Mouse (Mus musculus) cerebral cortex, adult 2 months (tissue): Measurements from ENCODE around the gene Eprs.

ENCODE experiments used
- WGBS: fragments of 180-500 bp; shearing (Covaris S2); methylation state at CpG from one replicate; pipeline ENCODE4 v1.1.7; 2018; 5-methylcytosine and 5-hydroxymethylcytosine counted together

Eprs gene

GRCm38 (mm10) chr1:185358211-185358610 lies 4.6 kb upstream of the Eprs start:
- 83% methylated on average over 4 of the region's 4 CpGs for WGBS

- 2% methylated on average over 22 of the region's 22 CpGs for WGBS
Measured at GRCm38 (mm10) chr1:185363526-185364182, 810 bp downstream of the Eprs start.

- WGBS = 15% methylated on average over 6 of the region's 6 CpGs
Measured at GRCm38 (mm10) chr1:185364183-185364540, 1.3 kb downstream of the Eprs start.

- 39% methylated on average over 6 of the region's 6 CpGs for WGBS
Measured at GRCm38 (mm10) chr1:185367383-185367782, 4.5 kb downstream of the Eprs start.

GRCm38 (mm10) chr1:185369979-185370378 lies 7.1 kb downstream of the Eprs start:
- WGBS = 93% methylated on average over 6 of the region's 6 CpGs

GRCm38 (mm10) chr1:185377429-185377828 lies 14.6 kb downstream of the Eprs start:
- WGBS = 95% methylated on average over 2 of the region's 2 CpGs

GRCm38 (mm10) chr1:185401615-185402014 lies 38.8 kb downstream of the Eprs start:
- 67% methylated on average over 5 of the region's 5 CpGs for WGBS

GRCm38 (mm10) chr1:185404021-185404420 lies 41.2 kb downstream of the Eprs start:
- 25% methylated on average over 2 of the region's 2 CpGs for WGBS

GRCm38 (mm10) chr1:185405921-185406320 lies 43.1 kb downstream of the Eprs start:
- WGBS = 78% methylated on average over 10 of the region's 10 CpGs

- WGBS = 53% methylated on average over 3 of the region's 3 CpGs
Measured at GRCm38 (mm10) chr1:185409831-185410230, 47.0 kb downstream of the Eprs start.

GRCm38 (mm10) chr1:185418011-185418410 lies 55.2 kb downstream of the Eprs start:
- WGBS = 63% methylated on average over 9 of the region's 9 CpGs

- 84% methylated on average over 5 of the region's 5 CpGs for WGBS
Measured at GRCm38 (mm10) chr1:185419805-185420204, 57.0 kb downstream of the Eprs start.

GRCm38 (mm10) chr1:185420776-185421175 lies 57.9 kb downstream of the Eprs start:
- WGBS = 86% methylated on average over 6 of the region's 6 CpGs

- 92% methylated on average over 5 of the region's 5 CpGs for WGBS
Measured at GRCm38 (mm10) chr1:185426583-185426982, 63.7 kb downstream of the Eprs start.

GRCm38 (mm10) chr1:185430488-185430887 lies 67.6 kb downstream of the Eprs start:
- WGBS = 85% methylated on average over 5 of the region's 5 CpGs

GRCm38 (mm10) chr1:185431245-185431997 lies 68.6 kb downstream of the Eprs start:
- 84% methylated on average over 6 of the region's 6 CpGs for WGBS

- WGBS = 86% methylated on average over 13 of the region's 13 CpGs
Measured at GRCm38 (mm10) chr1:185431998-185432317, 69.1 kb downstream of the Eprs start.

- WGBS = 91% methylated on average over 6 of the region's 6 CpGs
Measured at GRCm38 (mm10) chr1:185433112-185433511, 70.3 kb downstream of the Eprs start.

- WGBS = 35% methylated on average over 9 of the region's 9 CpGs
Measured at GRCm38 (mm10) chr1:185438841-185439580, 76.2 kb downstream of the Eprs start.

GRCm38 (mm10) chr1:185441703-185442472 lies 79.0 kb downstream of the Eprs start:
- 47% methylated on average over 18 of the region's 18 CpGs for WGBS

GRCm38 (mm10) chr1:185448936-185449335 lies 86.1 kb downstream of the Eprs start:
- WGBS = 95% methylated on average over 7 of the region's 7 CpGs

- WGBS = 89% methylated on average over 2 of the region's 2 CpGs
Measured at GRCm38 (mm10) chr1:185449727-185450126, 86.9 kb downstream of the Eprs start.
